Mouse (Mus musculus) lung, postnatal 0 days (tissue): ENCODE measurements around the gene Pnmal1.

Experiments used
- CTCF ChIP-seq: IDR thresholded peaks from 2 replicates; pipeline ENCODE4 v1.5.1; 2016; ENCODE audit warnings: antibody characterized with exemption, mild to moderate bottlenecking
- EP300 ChIP-seq: IDR thresholded peaks from 2 replicates; pipeline ENCODE4 v1.6.1; 2016; ENCODE audit warnings: antibody characterized with exemption, mild to moderate bottlenecking, control low read depth

GRCm38 (mm10) chr7:17009326-17010009 is 50.0 kb downstream of the Pnmal1 start:
- TF ChIP-seq CTCF (no peak), EP300 (no peak)
